Mouse (Mus musculus) neural tube, embryonic 14.5 days (tissue): Measurements from ENCODE around the gene Eif1ax. TPM values are rescaled to one million over a fixed set of nuclear protein-coding genes. Genes with fewer than 3 reads are reported as not detected.
"Not testable (repeated sequence)": the region's sequence is repeated elsewhere in the genome, so short reads cannot be mapped to it uniquely, and the experiment has no call there.

ENCODE experiments used
- ATAC-seq: fragments of 200-750 bp; cut with Nextera tagmentation; 2 replicates; pipeline ENCODE4 v1.8.0; 2017; ENCODE audit warnings: low read depth, mild to moderate bottlenecking, moderate TSS enrichment, moderate library complexity
- H3K27ac ChIP-seq: fragments of 300-500 bp; sonication (generic); 2 replicates; pipeline ENCODE4 v1.5.1; 2014; ENCODE audit warnings: low read depth, mild to moderate bottlenecking, control low read depth, low read length, moderate library complexity, mixed read lengths
- H3K27me3 ChIP-seq: fragments of 300-500 bp; sonication (generic); 2 replicates; pipeline ENCODE4 v1.6.1; 2014; ENCODE audit warnings: low read length; ENCODE audit not compliant: control insufficient read depth, insufficient read depth
- H3K36me3 ChIP-seq: fragments of 300-500 bp; sonication (generic); 2 replicates; pipeline ENCODE4 v1.6.1; 2014; ENCODE audit warnings: low read length, mixed read lengths; ENCODE audit not compliant: control insufficient read depth, insufficient read depth
- H3K4me1 ChIP-seq: fragments of 300-500 bp; sonication (generic); 2 replicates; pipeline ENCODE4 v1.6.1; 2014; ENCODE audit warnings: low read length; ENCODE audit not compliant: control insufficient read depth, insufficient read depth
- H3K4me2 ChIP-seq: fragments of 300-500 bp; sonication (generic); 2 replicates; pipeline ENCODE4 v1.6.1; 2014; ENCODE audit warnings: mild to moderate bottlenecking, low read depth, low read length, control low read depth
- H3K4me3 ChIP-seq: fragments of 300-500 bp; sonication (generic); 2 replicates; pipeline ENCODE4 v1.5.1; 2014; ENCODE audit warnings: low read depth, low read length, control low read depth, mixed read lengths
- H3K9ac ChIP-seq: fragments of 300-500 bp; sonication (generic); replicated peaks from 2 replicates; pipeline ENCODE4 v1.6.1; 2014; ENCODE audit warnings: low read depth, mild to moderate bottlenecking, control low read depth, low read length, mixed read lengths
- H3K9me3 ChIP-seq: fragments of 300-500 bp; sonication (generic); 2 replicates; pipeline ENCODE4 v1.6.1; 2016; ENCODE audit warnings: low read length; ENCODE audit not compliant: control insufficient read depth
- WGBS: fragments of 180-500 bp; shearing (Covaris S2); extraction: QIAGEN DNeasy Blood & Tissue Kit; methylation state at CpG from one replicate; pipeline ENCODE4 v1.1.7; 2014; 5-methylcytosine and 5-hydroxymethylcytosine counted together
- polyA plus RNA-seq: library from polyadenylated mRNA; unstranded; fragments of >200 nt; fragmentation: Nextera tagmentation; extraction: Ambion mirVana; gene quantifications from 2 replicates; pipeline ENCODE4 v1.2.1, GENCODE M21; 2014

The Eif1ax gene
- polyA plus RNA-seq, 1 experiment from 2014 or later, result 106 TPM

- no peaks in the 10 kb centered on the region; the same call in 1 of the 2 replicates for H3K27me3 ChIP-seq
- WGBS, result 20% methylated on average over 26 of the region's 83 CpGs
Observed at GRCm38 (mm10) chrX:159414130-159414828, 42.3 kb downstream of the Eif1ax start, which contains the start of gene Map7d2. Map7d2 (plus strand) TSS chrX:159414572.

DNA sequence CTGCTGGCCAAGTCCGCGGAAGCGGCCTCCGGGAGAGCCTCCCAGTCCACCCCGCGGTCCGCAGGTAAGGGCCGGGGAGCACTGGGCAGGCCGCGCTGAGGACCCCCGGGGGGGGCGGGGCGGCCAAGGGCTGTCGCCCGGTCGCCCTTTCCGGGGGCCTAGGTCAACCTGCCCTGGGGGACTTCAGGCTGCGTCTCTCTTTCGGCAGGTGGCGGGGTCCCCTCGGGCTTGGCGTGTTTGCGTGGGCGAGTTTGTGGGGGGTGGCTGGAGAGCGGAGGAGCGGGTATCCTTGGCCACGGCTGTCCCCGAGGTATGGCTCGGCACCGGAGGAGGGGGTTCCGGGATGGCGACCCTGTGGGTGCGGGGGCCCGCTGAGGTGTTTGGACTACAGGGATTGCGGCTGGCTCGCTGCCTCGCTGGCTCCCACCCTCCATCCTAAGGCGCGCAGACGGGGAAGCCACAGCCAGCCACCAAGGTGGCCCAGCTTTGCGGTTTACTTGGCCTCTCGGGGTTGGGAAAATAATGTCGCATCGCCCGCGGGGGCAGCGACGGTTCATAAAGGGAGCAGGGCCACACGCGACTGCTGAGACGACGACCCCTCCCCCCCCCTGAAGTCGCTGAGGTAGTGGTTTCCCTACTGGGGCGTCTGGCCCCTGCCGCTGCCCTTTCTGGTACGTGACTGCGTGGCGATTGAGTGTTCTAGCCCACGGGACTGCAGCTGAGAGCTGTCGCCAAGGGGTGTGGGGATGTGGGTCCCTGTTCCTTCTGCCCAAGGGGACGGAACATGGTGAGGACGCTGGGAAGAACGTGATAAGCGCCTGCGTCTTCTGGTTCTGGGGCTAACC, 43.1 kb downstream of the Eif1ax start:
- peak; percentile 76 for ATAC-seq
- 11% methylated on average over 46 of the region's 65 CpGs for WGBS

More at GRCm38 (mm10) chrX:159414130-159414828, 42.3 kb downstream of the Eif1ax start, which contains the start of gene Map7d2:
- Histone ChIP-seq H3K9me3 (no peaks in the 10 kb centered on the region), H3K4me1 (no peaks in the 10 kb centered on the region), H3K4me2 (peak within 1 kb of the TSS; percentile 55), H3K4me3 (peak within 1 kb of the TSS; percentile 53), H3K27ac (peak within 1 kb of the TSS; percentile 62), H3K9ac (peak within 1 kb of the TSS; percentile 55), H3K36me3 (no peaks in the 10 kb centered on the region)
- ATAC-seq, result peak; percentile 95

DNA sequence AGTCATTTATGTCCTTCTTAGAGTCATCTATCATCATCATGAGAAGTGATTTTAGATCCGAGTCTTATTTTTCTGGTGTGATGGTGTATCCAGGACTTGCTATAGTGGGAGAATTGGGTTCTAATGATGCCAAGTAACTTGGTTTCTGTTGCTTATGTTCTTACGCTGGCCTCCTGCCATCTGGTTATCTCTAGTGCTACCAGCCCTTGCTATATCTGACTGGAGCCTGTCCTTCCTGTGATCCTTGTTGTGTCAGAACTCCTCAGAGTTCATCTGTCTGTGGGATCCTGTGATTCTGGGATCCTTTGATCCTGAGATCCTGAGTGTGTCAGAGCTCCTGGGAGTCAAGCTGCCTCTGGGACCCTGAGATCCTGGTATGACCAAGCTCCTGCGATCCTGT, 58.5 kb downstream of the Eif1ax start:
- not testable (repeated sequence) for H3K27me3 ChIP-seq, H3K4me2 ChIP-seq, H3K9ac ChIP-seq, H3K27ac ChIP-seq, H3K4me1 ChIP-seq, H3K36me3 ChIP-seq, H3K9me3 ChIP-seq, ATAC-seq, H3K4me3 ChIP-seq
- 96% methylated on average over 3 of the region's 3 CpGs for WGBS

More for the DNA sequence above, 43.1 kb downstream of the Eif1ax start:
- Histone ChIP-seq H3K4me2 (peak overlapping the region; percentile 55), H3K9me3 (no peaks in the 10 kb centered on the region), H3K4me3 (peak overlapping the region; percentile 53), H3K27me3 (no peaks in the 10 kb centered on the region; the same call in 1 of the 2 replicates), H3K4me1 (no peaks in the 10 kb centered on the region), H3K36me3 (no peaks in the 10 kb centered on the region), H3K27ac (peak overlapping the region; percentile 62), H3K9ac (peak overlapping the region; percentile 55)

Other genes with a start within 250 kb of the Eif1ax start
- gene Rps6ka3, start 161.9 kb upstream of the Eif1ax start, polyA plus RNA-seq, result 4.4 and 6.4 TPM in 2 replicates
- 44.4 and 44.7 TPM in 2 replicates for gene Map7d2, start 42.4 kb downstream of the Eif1ax start, polyA plus RNA-seq
- gene Bclaf3, start 154.5 kb downstream of the Eif1ax start, polyA plus RNA-seq, result 30.5 and 31.1 TPM in 2 replicates